Mouse (Mus musculus) heart, adult 9 months (tissue): ENCODE measurements at regions not wholly inside any gene's neighbourhood (a gene's known extent, or its start where the extent isn't known, plus 50 kb on each side); places are given as distances from the start of the nearest gene placed in this dataset.
A peak's percentile ranks its signal among the peaks of the same experiment; 100 is the strongest.

Experiments used
- DNase-seq, 2 experiments: peaks; one replicate each; pipeline ENCODE4 v3.0.0; 2022; ENCODE audit warnings: low spot score in 2 of 2

DNA sequence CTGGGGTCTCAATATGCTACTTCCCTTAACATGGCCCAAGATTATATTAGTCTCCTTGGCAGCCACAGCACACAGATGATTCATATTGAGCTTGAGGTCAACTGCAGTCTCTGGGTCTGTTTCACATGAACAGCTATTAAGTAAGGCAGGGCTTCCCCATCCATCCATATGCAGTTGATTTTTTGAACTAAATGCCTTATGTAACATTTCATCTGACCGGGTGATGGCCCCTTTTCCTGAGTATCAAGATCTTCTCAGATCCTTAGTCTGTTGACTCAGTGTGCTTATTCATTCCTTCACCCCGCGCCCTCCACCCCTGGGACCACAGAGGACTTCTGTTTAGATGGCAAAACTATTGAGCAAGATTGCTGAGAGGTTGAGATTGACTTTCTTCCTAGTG, 202.7 kb downstream of the Cyp26b1 start:
- DNase-seq, result no peak

GRCm38 (mm10) chr6:84385696-84386095, 208.0 kb downstream of the Cyp26b1 start:
- peak; percentile 53 to 61 for DNase-seq

DNA sequence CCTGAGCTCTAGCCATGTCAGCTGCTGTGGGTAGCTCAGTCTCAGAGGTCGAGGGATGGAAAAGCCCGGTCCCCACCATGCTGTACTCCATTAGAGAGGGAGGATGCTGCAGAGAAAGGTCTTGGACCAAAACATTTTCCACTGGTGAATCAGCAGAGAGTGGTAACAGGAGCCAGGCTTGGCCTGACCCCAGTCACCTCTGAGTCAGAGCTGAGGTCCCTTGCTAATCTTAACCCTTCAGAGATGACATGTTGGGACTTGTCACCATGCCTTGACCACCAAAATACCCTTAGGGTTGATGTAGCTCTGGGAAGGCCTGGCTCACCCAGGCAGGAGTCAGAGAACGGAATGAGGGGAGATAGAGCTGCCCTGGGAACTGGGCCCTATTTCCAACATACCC, 210.0 kb downstream of the Cyp26b1 start:
- no peak for DNase-seq

DNA sequence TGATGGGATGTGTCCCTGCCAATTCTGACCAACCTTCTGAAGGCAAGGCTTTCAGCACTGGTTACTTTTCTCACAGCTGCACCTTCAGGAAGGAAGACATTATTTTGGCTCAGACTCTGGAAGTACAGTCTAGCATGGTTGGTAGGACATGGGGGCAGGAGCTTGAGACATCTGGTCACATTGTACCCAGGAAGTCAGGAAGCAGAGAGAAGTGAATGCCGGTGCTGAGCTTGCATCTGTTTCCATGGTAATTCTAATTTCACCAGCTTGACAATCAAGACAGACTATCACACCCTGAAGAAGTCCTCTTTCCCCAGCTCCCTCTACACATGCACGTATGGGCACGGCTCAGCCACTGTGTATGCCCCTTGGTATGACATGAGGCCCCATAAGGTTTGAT, 210.6 kb downstream of the Cyp26b1 start:
- DNase-seq, result no peak

DNA sequence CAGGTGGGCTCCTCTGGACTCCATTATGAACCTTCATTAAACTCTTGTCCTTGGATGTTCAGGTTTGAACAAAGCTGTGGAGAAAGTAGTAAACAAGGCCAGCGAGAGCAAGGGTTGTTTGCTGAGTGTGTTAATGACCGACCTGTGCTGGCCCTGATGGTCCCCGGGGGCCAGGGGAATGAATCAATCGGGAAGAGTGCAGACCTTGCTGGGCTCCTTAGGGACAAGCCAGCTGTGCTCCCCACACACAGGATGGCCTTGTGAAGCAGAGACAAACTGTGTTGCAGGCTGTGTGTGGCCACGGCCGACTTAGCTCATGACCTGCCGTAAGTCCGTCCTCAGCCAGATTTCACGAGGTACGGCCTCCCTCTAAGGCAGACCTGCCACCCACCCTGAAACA, 212.1 kb downstream of the Cyp26b1 start:
- no peak for DNase-seq

GRCm38 (mm10) chr6:84376666-84377065, 217.0 kb downstream of the Cyp26b1 start:
- DNase-seq, result no peak

DNA sequence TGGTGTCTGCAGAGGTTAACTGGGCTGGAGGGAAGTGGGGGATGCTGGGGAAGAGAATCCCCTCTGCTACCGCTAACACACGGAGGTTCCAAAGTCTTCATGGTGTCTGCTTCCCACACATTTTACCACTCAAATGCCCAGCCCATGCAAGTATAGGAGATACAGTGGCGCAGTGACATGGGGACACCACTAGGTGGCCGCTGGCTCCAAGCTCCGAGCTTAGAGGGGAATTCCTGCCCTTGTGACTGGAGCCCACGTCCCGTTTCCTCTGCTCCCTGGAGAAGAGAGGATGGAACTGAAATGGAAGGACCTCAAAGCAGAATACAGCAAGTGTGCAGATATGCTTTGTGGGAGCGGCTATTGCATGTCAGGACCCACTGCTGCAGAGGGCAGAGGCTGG, 218.2 kb downstream of the Cyp26b1 start:
- DNase-seq, result no peak

GRCm38 (mm10) chr6:84366365-84366764, 227.3 kb downstream of the Cyp26b1 start:
- no peak for DNase-seq

DNA sequence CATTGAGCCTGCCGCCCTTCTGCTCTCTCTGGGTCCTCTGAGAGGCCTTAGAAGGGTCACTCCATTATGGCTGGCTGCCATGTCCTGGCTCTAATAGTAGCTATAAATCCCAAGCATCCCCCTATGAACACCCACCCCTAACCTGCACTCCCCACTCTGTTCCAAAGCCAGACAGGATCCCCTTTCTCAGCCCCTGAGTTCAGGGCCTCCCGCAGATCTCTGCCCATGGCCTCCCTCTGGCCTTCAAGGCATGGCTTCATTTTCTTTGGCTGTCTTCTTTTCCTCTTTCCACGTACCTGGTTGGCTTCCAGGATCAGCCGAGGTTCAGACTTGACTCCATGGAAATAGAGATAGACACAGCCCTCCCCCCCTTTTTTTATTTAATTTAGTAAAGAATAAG, 227.8 kb downstream of the Cyp26b1 start:
- DNase-seq, result no peak

GRCm38 (mm10) chr6:84364964-84365363, 228.7 kb downstream of the Cyp26b1 start:
- DNase-seq, result no peak

GRCm38 (mm10) chr6:84362331-84362730, 231.4 kb downstream of the Cyp26b1 start:
- DNase-seq, result no peak

DNA sequence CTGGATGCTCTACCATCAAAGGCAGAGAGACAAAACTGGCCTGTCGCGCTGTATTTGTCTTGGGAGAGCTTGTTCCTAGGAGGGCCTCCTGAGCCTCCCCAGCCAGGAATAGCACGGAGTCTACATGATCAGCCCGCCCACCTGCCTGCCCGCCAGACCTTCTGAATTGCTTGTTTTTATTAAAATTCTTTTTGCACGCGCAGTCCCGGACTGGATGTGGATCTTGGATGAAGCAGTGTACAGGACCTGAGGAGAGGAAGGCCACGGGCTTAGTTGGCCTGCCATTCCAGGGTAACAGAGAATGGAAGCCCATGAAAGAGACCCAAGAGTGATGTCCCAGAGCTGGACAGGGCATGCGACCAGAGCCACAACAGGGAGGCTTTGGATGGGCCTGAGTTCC, 235.8 kb downstream of the Cyp26b1 start:
- no peak for DNase-seq

DNA sequence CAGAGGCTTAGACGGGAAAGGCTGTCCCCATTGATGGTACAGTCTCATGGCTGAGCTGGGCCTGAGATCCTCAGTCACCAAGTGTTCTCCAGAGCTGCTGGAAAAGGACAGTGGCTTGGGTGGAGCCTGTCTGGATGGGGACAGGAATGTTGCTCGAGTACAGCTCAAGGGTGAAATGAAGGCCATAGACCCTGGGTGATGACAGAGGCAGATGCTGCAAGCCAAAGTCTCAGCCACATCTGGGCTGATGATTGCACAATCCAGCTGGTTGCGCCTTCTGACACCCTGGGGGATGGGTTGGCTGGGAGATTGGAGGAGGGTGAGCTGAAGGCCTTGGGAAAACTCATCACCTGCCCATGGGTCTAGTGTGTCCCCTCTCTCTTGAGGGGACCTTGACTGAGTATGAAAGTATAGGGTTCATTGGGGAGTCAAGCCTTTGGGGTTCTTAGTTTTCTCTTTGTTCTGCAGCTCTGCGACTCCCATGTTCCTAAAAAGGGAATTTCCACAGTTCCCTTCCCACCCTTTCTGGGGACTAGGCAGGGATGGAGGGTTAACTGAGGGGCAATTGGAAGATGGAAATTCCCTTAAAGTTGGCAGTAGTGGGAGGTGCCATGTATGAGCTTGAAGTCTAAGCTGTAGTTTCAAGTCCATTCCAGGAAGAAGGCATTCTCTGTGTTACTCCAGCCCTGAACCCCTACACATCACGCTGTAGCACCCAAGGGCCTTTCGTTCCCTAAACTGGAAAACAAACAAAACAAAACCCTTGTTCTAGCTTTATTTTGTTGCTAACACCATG, 240.1 kb downstream of the Cyp26b1 start:
- DNase-seq, result peak; percentile 32 to 38

- no peak for DNase-seq
Measured at GRCm38 (mm10) chr6:84344936-84345335, 248.8 kb downstream of the Cyp26b1 start.

- DNase-seq, result no peak
Measured at GRCm38 (mm10) chr6:84333666-84334179, 260.0 kb downstream of the Cyp26b1 start.

DNA sequence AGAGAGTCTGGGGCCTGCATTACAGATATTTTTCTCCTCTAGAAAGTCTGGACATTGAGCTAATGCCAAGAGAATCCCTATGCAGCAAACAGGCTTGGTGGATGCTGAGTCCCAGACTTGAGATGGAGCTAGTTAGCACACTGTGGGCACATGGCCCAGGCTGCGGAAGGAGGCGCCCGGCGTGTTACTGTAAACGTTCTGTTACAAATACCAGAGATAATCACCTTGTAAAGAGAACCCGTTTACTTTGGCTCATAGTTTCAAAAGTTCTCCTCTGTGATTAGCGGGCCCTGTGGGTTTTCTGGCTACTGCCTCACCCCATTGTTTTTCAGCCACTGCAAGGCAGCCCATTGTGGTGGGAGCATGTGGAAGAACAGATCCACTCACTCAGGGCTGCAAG, 264.6 kb downstream of the Cyp26b1 start:
- no peak for DNase-seq

DNA sequence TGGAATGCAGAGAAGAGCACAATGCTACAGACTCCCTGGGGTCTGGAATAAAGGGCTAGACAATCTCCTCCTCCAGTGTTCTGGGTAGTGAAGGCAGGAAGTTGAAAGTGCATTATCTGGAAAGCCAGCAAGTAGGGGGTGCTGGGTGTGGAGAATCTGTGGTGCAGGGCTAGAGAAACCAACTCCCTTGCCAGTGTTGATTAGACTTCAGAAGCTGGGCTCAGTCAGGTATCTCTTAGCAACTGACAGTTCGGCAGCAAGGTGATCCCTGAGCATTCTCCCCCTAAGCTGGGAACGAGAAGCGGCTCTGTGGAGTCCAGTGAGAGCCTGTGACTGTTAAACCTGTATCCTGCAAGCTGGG, 265.7 kb downstream of the Cyp26b1 start:
- DNase-seq, result no peak

- DNase-seq, result no peak
Measured at GRCm38 (mm10) chr6:84327306-84328029, 266.2 kb downstream of the Cyp26b1 start.

DNA sequence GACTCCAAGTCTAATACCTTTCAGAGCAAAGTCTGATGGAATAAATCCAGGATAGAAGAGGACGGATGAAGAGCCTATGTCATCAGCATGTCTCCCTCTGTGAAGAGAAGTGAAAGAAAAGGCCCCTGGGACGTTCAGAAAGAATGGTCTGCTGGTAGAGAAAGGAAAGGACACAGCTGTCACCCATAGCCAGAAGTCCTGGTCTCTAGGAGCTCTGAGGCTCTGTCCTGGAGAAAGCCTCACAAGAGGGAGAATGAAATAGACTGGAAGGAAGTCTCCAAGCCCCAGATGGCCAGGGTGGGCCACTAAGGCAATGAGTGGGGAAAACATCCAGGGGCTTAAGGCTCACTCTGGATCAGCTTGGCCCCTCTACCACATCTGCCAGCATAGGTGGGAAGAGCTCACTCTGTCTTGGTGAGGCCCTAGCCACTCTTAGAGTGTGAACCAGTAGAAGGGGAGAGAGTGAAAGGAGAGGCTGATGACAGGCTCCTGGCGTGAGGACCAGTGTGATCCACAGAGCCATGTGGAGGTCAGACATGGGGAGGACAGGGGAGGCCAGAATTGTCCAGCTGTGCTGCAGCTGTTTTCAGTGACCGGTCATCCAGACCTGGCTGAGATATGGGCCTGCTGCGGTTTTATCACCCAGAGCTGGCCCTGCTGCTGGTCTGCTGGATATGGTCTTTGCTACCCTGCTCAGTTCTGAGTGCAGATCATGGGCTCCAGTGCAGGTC, 268.2 kb downstream of the Cyp26b1 start:
- DNase-seq, result peak; percentile 71 to 74

DNA sequence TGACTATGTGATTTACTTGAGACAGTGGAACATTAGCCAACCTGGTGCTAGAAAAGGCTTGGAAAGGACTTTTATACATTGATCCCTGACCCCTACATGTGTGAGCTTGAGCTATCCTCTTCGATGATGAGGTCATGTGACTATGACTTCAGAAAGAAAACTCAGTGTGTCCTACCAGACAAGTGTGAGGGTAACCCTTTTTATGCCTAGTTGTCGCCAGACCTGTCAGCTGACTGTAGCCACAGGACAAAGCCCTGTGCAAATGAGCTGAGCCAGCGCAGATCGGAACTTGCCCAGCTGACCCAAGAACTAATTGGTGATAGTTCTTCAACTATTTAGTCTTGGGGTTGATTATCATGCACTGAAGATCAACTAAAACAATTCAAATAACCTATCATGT, 269.5 kb downstream of the Cyp26b1 start:
- DNase-seq, result no peak

DNA sequence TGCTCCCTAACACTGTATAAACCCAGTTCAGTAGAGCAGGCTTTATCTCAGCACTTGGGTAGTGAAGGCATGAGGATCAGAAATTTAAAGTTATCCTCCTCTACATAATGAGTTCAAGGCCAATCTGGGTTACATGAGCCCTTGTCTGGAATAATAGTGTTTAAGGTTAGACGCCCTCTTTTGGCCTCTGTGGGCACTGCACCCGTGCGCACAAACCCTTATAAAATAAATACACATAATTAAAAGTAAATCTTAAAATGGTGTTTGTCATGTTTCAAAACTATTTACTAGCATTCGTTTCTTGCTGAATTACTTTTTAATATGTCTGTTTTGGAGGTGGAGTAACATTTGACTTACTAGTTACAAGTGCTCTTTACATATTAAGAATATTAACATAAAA, 271.2 kb downstream of the Cyp26b1 start:
- no peak for DNase-seq

DNA sequence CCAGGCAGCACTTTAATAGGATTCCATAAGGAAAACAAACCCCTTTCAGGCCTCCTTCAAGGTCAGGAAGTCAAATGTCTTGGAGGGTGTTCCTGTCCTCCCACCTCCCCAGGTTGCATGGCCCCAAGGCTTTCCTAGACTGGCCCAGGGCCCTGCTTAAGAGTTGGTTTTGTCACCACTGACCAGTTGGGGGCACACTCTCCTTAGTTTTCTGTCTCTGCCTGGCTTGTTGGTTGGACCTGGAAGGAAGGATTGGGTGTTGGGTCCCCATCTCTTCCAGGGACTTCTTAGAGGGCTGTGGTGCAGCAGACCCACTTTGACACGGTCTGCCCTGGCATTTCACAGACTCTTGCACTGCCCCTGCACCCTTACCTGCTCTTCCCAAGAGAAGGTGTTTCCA, 273.1 kb downstream of the Cyp26b1 start:
- DNase-seq, result no peak
